9 mouse cellular contexts compared by ENCODE assay signal in the genomic region with DNA sequence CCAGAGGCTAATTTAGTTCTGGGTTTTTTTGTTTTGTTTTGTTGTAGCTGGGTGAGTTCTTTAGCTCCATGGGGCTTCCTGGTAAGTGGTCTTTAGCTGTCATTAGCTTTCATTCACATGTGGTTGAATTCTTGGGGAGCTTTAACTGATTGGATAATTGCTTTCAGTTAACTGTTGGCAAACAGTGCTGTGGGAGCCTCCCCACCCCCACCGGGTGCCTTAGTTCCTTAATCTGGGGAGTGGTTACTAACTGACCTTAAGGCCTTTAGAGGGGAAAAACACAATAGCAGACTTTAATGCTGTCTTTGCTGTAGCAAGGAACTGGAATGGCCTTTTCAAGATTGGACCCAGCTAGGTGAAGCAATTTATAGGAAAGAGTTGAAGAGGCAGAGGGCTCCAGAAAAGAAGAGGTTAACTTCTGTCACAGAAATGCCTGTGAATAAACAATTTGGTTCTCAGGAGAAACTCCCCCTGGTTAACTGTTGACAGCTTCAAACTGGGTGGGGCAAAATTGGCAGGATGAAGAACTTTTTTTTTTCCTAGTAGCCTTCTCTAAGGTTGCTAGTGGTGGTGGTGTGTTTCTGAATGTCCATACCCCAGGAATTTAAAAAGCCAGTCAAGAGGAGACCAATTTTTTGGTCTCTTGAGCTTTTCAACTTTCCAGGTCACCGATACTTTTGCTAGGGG. TPM values are rescaled to one million over a fixed set of nuclear protein-coding genes. Genes with fewer than 3 reads are reported as not detected.
DNase-seq lines count a peak whose midpoint lies in the region; ATAC-seq and TF ChIP-seq lines count a peak whose summit lies in the region.
"Had no signal": no experiment of that assay in that cellular context is flagged by ENCODE, and none has a peak within 500 bp of the region (broad histone marks: within the 10 kb centered on the region; RNA-seq: fewer than 3 reads in every experiment).

No protein-coding gene starts in this region.

- peak overlapping the region; percentile 16; the same call in 1 of the 2 replicates for H3K4me3 ChIP-seq in midbrain, embryonic 10.5 days
- H3K4me3 ChIP-seq in midbrain, postnatal 0 days (ENCODE audit: low read depth, low read length): no peak overlapping the region
- H3K4me3 ChIP-seq in liver, embryonic 12.5 days: no peak overlapping the region
- no peak overlapping the region for H3K4me3 ChIP-seq in stomach, embryonic 16.5 days (replicated peaks; ENCODE audit: low read length)

- H3K4me2 ChIP-seq in midbrain, postnatal 0 days (ENCODE audit: low read depth, low read length, poor library complexity, severe bottlenecking): no peak overlapping the region
- no peak overlapping the region for H3K4me2 ChIP-seq in liver, embryonic 12.5 days
- no peak overlapping the region for H3K4me2 ChIP-seq in stomach, embryonic 16.5 days (ENCODE audit: low read depth, low read length)

- peaks cover 32% of the 10 kb centered on the region for H3K4me1 ChIP-seq in midbrain, embryonic 10.5 days
- no peaks in the 10 kb centered on the region for H3K4me1 ChIP-seq in midbrain, postnatal 0 days (ENCODE audit: insufficient read depth, low read length)
- peaks cover 48% of the 10 kb centered on the region for H3K4me1 ChIP-seq in liver, embryonic 12.5 days
- peaks cover 14% of the 10 kb centered on the region for H3K4me1 ChIP-seq in stomach, embryonic 16.5 days (ENCODE audit: control insufficient read depth, insufficient read depth, low read length)

- ATAC-seq in midbrain, postnatal 0 days (ENCODE audit: low FRiP score): no peak
- ATAC-seq in common myeloid progenitor, adult 5-6 weeks (replicated peaks; ENCODE audit: low read depth, poor library complexity, severe bottlenecking): peak; percentile 78
- peak; percentile 46; the same call in 1 of the 2 replicates for ATAC-seq in liver, embryonic 12.5 days
- no peak for ATAC-seq in stomach, embryonic 16.5 days (ENCODE audit: insufficient read depth, low FRiP score)

- no peak overlapping the region for H3K9ac ChIP-seq in midbrain, postnatal 0 days (replicated peaks; ENCODE audit: low read length, poor library complexity, severe bottlenecking)
- 0 out of 2 replicates have a peak overlapping the region, but pooled peaks have one; percentile 9 for H3K9ac ChIP-seq in liver, embryonic 12.5 days
- H3K9ac ChIP-seq in stomach, embryonic 16.5 days (ENCODE audit: low read length): no peak overlapping the region

- TF ChIP-seq CTCF in midbrain, postnatal 0 days (IDR thresholded peaks at IDR 0.05): no peak

- peaks cover 25% of the 10 kb centered on the region for H3K27me3 ChIP-seq in midbrain, embryonic 10.5 days (ENCODE audit: low read depth, poor library complexity, severe bottlenecking)
- no peaks in the 10 kb centered on the region for H3K27me3 ChIP-seq in midbrain, postnatal 0 days (ENCODE audit: insufficient read depth, low read length)
- no peaks in the 10 kb centered on the region for H3K27me3 ChIP-seq in liver, embryonic 12.5 days (replicated peaks)
- no peaks in the 10 kb centered on the region for H3K27me3 ChIP-seq in stomach, embryonic 16.5 days (ENCODE audit: control insufficient read depth, insufficient read depth, low read length)

- H3K27ac ChIP-seq in midbrain, embryonic 10.5 days (replicated peaks): no peak overlapping the region; the same call in 1 of the 2 replicates
- no peak overlapping the region for H3K27ac ChIP-seq in midbrain, postnatal 0 days (ENCODE audit: low read depth, low read length)
- peak overlapping the region; percentile 49 for H3K27ac ChIP-seq in liver, embryonic 12.5 days
- peak overlapping the region; percentile 27; the same call in 1 of the 2 replicates for H3K27ac ChIP-seq in stomach, embryonic 16.5 days (ENCODE audit: low read length)

- H3K36me3 ChIP-seq in midbrain, embryonic 10.5 days: peaks cover 48% of the 10 kb centered on the region
- no peaks in the 10 kb centered on the region; the same call in 1 of the 2 replicates for H3K36me3 ChIP-seq in midbrain, postnatal 0 days (ENCODE audit: insufficient read depth, low read length)
- peaks cover 32% of the 10 kb centered on the region for H3K36me3 ChIP-seq in liver, embryonic 12.5 days
- H3K36me3 ChIP-seq in stomach, embryonic 16.5 days (ENCODE audit: control insufficient read depth, insufficient read depth, low read length): no peaks in the 10 kb centered on the region

- DNase-seq in midbrain, embryonic 10.5 days (ENCODE audit: low spot score): peak; percentile 33
- no peak for DNase-seq in midbrain, postnatal 0 days (ENCODE audit: low spot score)
- no peak for DNase-seq in neural tube, embryonic 10.5 days (ENCODE audit: extremely low spot score, low spot score)
- DNase-seq in gastrocnemius, adult 18-20 months (ENCODE audit: low spot score): no peak
- DNase-seq in urinary bladder, postnatal 25 days (ENCODE audit: low spot score): no peak
- DNase-seq: thymus, adult 2 months had no signal

- 13% methylated on average over 2 of the region's 2 CpGs for WGBS in midbrain, embryonic 10.5 days
- 7% methylated on average over 2 of the region's 2 CpGs for WGBS in midbrain, postnatal 0 days
- 36% methylated on average over 2 of the region's 2 CpGs for WGBS in liver, embryonic 12.5 days (ENCODE audit: insufficient replicate concordance)
- WGBS in stomach, embryonic 16.5 days: 34% methylated on average over 2 of the region's 2 CpGs

- no peaks in the 10 kb centered on the region for H3K9me3 ChIP-seq in midbrain, embryonic 10.5 days (replicated peaks)
- H3K9me3 ChIP-seq in midbrain, postnatal 0 days (ENCODE audit: low read length): no peaks in the 10 kb centered on the region
- no peaks in the 10 kb centered on the region for H3K9me3 ChIP-seq in liver, embryonic 12.5 days (replicated peaks)
- H3K9me3 ChIP-seq in stomach, embryonic 16.5 days (replicated peaks; ENCODE audit: control insufficient read depth, low read length): no peaks in the 10 kb centered on the region

RNA-seq across cellular contexts. Expression of a gene that starts 7.2 kb away (rescaled TPM):
- polyA plus RNA-seq in midbrain, embryonic 10.5 days (2016; fragmentation: Nextera tagmentation; extraction: Ambion mirVana): 82.5 and 82.8 TPM in 2 replicates
- total RNA-seq in midbrain, postnatal 0 days (2014; rRNA removed): 61.9 and 64.5 TPM in 2 replicates
- 72.2 and 84.2 TPM in 2 replicates for polyA plus RNA-seq in midbrain, postnatal 0 days (2015; fragmentation: Nextera tagmentation; extraction: Ambion mirVana)
- total RNA-seq in common myeloid progenitor, adult 5-6 weeks (2017): 80.5 and 106 TPM in 2 replicates
- 43.4 and 44.8 TPM in 2 replicates for polyA plus RNA-seq in liver, embryonic 12.5 days (2016; fragmentation: Nextera tagmentation; extraction: Ambion mirVana)
- 86.7 and 93.4 TPM in 2 replicates for polyA plus RNA-seq in stomach, embryonic 16.5 days (2015; fragmentation: Nextera tagmentation; extraction: Ambion mirVana)
- 10 to 100 TPM; 27.0 to 30.3 TPM for total RNA-seq in gastrocnemius, adult 18-20 months (2021)

RNA-seq across cellular contexts. Expression of a gene that starts 57.0 kb away (rescaled TPM):
- 7.3 and 8.1 TPM in 2 replicates for polyA plus RNA-seq in midbrain, embryonic 10.5 days (2016; fragmentation: Nextera tagmentation; extraction: Ambion mirVana)
- 30.1 and 38.8 TPM in 2 replicates for total RNA-seq in midbrain, postnatal 0 days (2014; rRNA removed)
- polyA plus RNA-seq in midbrain, postnatal 0 days (2015; fragmentation: Nextera tagmentation; extraction: Ambion mirVana): 54.7 and 59.4 TPM in 2 replicates
- 10.8 and 11.8 TPM in 2 replicates for total RNA-seq in common myeloid progenitor, adult 5-6 weeks (2017)
- polyA plus RNA-seq in liver, embryonic 12.5 days (2016; fragmentation: Nextera tagmentation; extraction: Ambion mirVana): 4.1 and 4.6 TPM in 2 replicates
- polyA plus RNA-seq in stomach, embryonic 16.5 days (2015; fragmentation: Nextera tagmentation; extraction: Ambion mirVana): 9.2 and 9.9 TPM in 2 replicates
- total RNA-seq in gastrocnemius, adult 18-20 months (2021): under 1 TPM; 0.32 to 0.52 TPM

Comparison
In these comparisons a context has a peak if more than half of its experiments do, and no peak if none do; other contexts are left out.
1. H3K27ac ChIP-seq: peak in liver, embryonic 12.5 days (single experiment) and stomach, embryonic 16.5 days (single experiment); none in midbrain, embryonic 10.5 days (single experiment) and midbrain, postnatal 0 days (single experiment).
2. ATAC-seq: peak in common myeloid progenitor, adult 5-6 weeks (single experiment) and liver, embryonic 12.5 days (single experiment); none in midbrain, postnatal 0 days (single experiment) and stomach, embryonic 16.5 days (single experiment).